Mouse (Mus musculus): Measurements from ENCODE around the gene Gm49366. TPM values are rescaled to one million over a fixed set of nuclear protein-coding genes. Genes with fewer than 3 reads are reported as not detected.
"Not testable (repeated sequence)": the region's sequence is repeated elsewhere in the genome, so short reads cannot be mapped to it uniquely, and the experiment has no call there.

Gm49366 gene
- total RNA-seq (2018; cell fraction: chromatin; rRNA removed): not detected
- not detected for total RNA-seq (2018; cell fraction: cytosol; rRNA removed)
- total RNA-seq (2018; cell fraction: nucleus; rRNA removed): not detected
- polyA plus RNA-seq (2018): not detected in 3 replicates

DNA sequence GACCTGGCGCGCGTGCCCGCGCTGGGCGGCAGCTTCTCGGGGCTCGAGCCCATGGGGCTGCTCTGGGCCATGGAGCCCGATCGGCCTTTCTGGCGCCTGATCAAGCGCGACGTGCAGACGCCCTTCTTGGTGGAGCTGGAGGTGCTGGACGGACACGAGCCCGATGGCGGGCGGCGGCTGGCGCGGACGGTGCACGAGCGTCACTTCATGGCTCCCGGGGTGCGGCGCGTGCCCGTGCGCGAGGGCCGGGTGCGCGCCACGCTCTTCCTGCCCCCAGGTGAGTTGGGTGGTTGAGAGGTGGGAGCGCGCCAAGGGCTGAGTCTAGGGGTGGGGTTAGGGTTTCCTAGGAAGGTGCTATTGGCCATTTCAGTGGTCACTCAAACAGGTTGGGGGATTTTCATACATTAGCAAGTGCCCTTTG, at the start of gene Gm49366:
Gm49366 (plus strand) TSS at position 245 of the 421 bp plus-strand sequence.
- 21% methylated on average over 25 of the region's 39 CpGs for WGBS (ENCODE audit: missing documents)
- not testable (repeated sequence) for H3K27ac ChIP-seq

DNA sequence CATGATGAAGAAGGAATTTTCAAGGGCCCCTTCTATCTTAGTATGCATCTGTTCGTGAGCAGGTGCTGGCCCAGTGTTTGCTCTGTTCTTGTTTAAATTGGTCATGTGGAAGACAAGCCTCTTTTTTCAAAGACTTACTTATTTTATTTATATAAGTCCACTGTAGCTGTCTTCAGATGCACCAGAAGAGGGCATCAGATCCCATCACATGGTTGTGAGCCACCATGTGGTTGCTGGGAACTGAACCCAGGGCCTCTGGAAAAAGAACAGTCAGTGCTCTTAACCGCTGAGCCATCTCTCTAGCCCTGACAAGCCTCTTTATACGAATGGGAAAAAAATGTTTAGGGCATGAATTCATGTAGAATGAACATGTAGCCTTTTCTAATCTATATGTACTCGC, 49.4 kb upstream of the Gm49366 start:
- H3K27ac ChIP-seq: no peak overlapping the region
- no peak overlapping the region for H3K4me3 ChIP-seq (ENCODE audit: inconsistent target)
- WGBS (ENCODE audit: missing documents): 100% methylated on average over 4 of the region's 4 CpGs
- 0 out of 2 replicates have a peak, but pooled peaks cover 3% of the 10 kb centered on the region for H3K36me3 ChIP-seq (ENCODE audit: inconsistent target)
- no peaks in the 10 kb centered on the region for H3K79me2 ChIP-seq (ENCODE audit: inconsistent target)

More for the DNA sequence above, at the start of gene Gm49366:
- not testable (repeated sequence) for H3K36me3 ChIP-seq (ENCODE audit: inconsistent target); H3K79me2 ChIP-seq (ENCODE audit: inconsistent target)
- peak within 1 kb of the TSS; percentile 0; the same call in 1 of the 2 replicates for H3K4me3 ChIP-seq (ENCODE audit: inconsistent target)

DNA sequence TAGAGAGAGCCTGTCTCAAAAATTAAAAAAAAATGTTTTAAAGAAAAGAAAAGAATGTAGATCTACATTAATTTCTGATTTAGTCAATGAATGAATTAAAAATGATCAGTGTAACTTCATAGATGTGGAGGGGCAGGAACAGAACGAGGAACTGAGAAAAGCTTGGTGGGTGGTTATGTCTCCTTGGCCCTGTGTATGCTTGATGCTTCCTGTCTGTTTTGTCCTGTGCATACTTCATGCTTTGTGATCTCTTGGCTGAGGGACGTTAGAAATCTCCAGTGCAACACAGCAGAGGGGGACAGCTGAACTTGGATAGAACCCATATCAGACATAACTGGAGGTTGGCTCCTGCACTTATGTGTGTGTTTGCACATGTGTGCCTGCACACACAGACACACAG, 41.5 kb upstream of the Gm49366 start:
- no peak overlapping the region for H3K27ac ChIP-seq
- 0 out of 2 replicates have a peak, but pooled peaks cover 3% of the 10 kb centered on the region for H3K36me3 ChIP-seq (ENCODE audit: inconsistent target)
- no peak overlapping the region for H3K4me3 ChIP-seq (ENCODE audit: inconsistent target)
- no peaks in the 10 kb centered on the region for H3K79me2 ChIP-seq (ENCODE audit: inconsistent target)
- WGBS (ENCODE audit: missing documents): 20% methylated on average over 2 of the region's 2 CpGs

DNA sequence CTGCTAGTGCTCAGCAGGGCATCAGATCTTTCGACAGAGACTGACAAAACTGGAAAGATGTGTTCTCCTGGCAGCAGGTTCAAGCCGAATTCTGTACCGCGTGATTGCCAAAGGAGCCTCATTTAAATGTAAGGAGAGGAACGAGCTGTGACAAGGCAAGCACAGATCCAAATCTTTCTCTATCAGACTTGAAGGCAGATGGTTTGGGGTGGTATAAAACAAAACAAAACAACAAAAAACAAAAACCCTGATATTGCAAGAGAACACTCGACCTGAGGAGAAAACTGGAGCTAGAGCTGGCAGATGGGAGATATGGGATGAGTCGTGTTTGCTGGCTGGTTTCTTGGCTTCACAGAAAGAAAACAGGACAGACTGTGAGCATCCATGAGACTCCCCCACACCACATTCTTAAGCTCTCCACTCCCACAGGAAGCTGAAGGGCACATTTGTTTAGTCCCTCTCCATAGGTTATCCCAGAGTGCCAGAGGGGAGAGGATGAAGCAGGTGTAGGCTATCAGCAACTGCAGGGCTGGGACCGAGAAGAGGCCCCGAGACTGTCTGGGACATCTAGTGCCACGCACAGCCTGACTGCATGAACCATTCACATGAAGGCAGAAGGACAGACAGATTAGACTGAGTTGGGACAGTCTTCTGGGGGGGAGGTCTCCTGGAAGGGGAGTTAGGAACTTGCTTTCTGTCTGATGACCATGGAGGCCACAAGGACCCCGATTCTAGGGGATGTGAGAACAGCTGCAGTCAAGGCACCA, 40.2 kb upstream of the Gm49366 start:
- Histone ChIP-seq H3K36me3 (ENCODE audit: inconsistent target) (no peaks in the 10 kb centered on the region), H3K79me2 (ENCODE audit: inconsistent target) (no peaks in the 10 kb centered on the region), H3K4me3 (ENCODE audit: inconsistent target) (no peak overlapping the region), H3K27ac (no peak overlapping the region)
- 86% methylated on average over 11 of the region's 11 CpGs for WGBS (ENCODE audit: missing documents)

DNA sequence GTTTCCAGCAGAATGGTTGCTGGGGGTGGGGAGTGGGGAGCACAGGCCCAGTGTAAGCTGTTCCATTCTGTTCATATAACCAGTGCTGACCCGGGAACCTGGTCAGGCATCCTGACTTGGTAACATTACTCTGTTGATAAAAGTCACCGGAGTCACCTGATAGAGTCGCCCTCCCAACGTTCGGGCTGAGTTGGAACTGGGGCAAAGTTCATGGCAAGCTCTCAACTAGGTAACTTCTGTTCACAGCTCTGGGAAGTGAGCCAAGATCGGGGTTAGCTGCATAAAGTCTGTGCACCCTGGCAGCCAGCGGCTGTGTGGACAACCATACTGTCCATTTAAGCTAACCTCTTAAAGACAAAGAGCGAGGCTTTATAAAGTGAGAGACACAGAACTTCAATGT, 39.5 kb upstream of the Gm49366 start:
- H3K27ac ChIP-seq; H3K36me3 ChIP-seq (ENCODE audit: inconsistent target); H3K79me2 ChIP-seq (ENCODE audit: inconsistent target); H3K4me3 ChIP-seq (ENCODE audit: inconsistent target): not testable (repeated sequence)
- 33% methylated on average over 8 of the region's 8 CpGs for whole genome bisulfite sequencing (ENCODE audit: missing documents)

DNA sequence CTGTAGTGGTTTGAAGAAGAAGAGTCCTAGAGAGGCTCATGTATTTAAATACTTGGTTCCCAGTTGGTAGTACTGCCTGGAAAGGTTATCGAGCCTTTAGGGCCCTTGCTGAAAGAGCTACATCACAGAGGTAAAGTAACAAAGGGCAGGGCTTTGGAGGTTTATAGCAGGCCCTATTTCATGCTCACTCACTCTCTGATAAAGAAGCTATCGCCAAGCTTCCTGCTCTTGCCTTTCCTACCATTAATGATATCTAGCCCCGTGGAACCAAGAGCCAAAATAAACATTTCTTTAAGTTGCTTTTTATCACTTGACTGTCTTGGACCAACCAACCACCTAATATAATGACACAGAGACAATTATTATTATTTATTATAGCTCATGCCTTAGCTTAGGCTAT, 38.3 kb upstream of the Gm49366 start:
- Histone ChIP-seq H3K4me3 (ENCODE audit: inconsistent target) (no peak overlapping the region), H3K27ac (no peak overlapping the region), H3K36me3 (ENCODE audit: inconsistent target) (no peaks in the 10 kb centered on the region), H3K79me2 (ENCODE audit: inconsistent target) (no peaks in the 10 kb centered on the region)
- WGBS (ENCODE audit: missing documents): 90% methylated on average over 3 of the region's 3 CpGs

DNA sequence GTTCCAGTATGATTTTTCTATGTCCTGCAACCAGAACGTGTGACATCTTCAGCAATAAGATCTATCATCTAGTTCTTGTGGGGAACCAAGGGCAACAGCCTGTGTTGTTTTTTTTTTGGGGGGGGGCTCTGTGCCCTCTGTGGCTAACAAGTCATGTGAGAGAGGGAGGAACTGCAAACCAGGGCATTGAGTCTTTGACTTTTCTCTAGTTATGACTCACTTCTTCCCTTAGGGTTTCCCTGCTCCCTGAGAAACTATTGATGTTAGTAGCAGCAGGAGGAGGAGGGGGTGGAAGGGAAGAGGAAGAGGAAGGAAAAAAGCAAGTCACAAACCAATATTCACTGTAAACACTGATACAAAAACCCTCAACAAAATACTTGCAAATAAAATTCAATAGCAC, 34.9 kb upstream of the Gm49366 start:
- Histone ChIP-seq H3K36me3 (ENCODE audit: inconsistent target) (no peaks in the 10 kb centered on the region), H3K4me3 (ENCODE audit: inconsistent target) (no peak overlapping the region), H3K27ac (peak overlapping the region; percentile 10; the same call in 1 of the 2 replicates), H3K79me2 (ENCODE audit: inconsistent target) (no peaks in the 10 kb centered on the region)
- 39% methylated on average over 1 of the region's 1 CpGs for WGBS (ENCODE audit: missing documents)

DNA sequence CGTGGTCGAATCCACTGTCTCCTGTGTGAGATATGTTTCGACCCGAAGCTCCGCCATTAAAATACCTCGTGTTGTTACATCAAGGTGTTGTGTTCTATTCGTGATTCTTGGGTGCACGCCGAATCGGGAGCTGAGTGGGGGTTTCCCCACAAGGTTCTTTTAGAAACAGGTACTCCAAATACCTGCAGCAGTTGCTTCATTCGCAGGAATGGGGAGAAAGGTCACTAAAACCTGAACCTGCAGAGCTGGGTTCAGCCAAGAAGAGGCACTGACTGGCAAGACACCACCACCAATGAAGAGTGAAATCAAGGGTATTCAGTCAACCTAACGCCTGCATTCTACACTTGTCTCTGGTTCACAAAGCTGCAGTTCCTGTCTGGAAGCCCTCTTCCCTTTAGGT, 30.5 kb upstream of the Gm49366 start:
- Histone ChIP-seq H3K4me3 (ENCODE audit: inconsistent target) (no peak overlapping the region), H3K27ac (no peak overlapping the region), H3K79me2 (ENCODE audit: inconsistent target) (no peaks in the 10 kb centered on the region), H3K36me3 (ENCODE audit: inconsistent target) (no peaks in the 10 kb centered on the region)
- 93% methylated on average over 10 of the region's 12 CpGs for WGBS (ENCODE audit: missing documents)

DNA sequence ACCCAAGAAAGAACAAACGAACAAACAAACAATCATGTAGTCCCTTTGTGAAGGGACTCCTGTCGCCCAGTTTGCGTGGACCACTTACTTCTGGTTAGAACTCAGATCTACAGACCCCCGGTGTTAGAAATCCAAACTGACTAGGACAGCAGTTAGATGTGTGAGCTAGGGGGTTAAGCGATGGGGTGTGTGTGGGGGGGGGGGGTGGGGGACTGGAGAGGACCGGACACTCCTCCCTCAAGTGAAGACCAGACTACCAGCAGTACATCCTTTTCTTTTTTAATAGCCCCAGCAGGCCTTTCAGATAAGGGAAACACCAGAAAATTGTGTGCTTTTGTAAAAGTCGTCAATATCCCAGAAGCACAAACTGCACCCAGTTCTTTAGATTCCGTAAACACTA, 30.0 kb upstream of the Gm49366 start:
- Histone ChIP-seq H3K79me2 (ENCODE audit: inconsistent target) (no peaks in the 10 kb centered on the region), H3K27ac (no peak overlapping the region), H3K36me3 (ENCODE audit: inconsistent target) (no peaks in the 10 kb centered on the region), H3K4me3 (ENCODE audit: inconsistent target) (no peak overlapping the region; the same call in 1 of the 2 replicates)
- WGBS (ENCODE audit: missing documents): 78% methylated on average over 7 of the region's 8 CpGs

DNA sequence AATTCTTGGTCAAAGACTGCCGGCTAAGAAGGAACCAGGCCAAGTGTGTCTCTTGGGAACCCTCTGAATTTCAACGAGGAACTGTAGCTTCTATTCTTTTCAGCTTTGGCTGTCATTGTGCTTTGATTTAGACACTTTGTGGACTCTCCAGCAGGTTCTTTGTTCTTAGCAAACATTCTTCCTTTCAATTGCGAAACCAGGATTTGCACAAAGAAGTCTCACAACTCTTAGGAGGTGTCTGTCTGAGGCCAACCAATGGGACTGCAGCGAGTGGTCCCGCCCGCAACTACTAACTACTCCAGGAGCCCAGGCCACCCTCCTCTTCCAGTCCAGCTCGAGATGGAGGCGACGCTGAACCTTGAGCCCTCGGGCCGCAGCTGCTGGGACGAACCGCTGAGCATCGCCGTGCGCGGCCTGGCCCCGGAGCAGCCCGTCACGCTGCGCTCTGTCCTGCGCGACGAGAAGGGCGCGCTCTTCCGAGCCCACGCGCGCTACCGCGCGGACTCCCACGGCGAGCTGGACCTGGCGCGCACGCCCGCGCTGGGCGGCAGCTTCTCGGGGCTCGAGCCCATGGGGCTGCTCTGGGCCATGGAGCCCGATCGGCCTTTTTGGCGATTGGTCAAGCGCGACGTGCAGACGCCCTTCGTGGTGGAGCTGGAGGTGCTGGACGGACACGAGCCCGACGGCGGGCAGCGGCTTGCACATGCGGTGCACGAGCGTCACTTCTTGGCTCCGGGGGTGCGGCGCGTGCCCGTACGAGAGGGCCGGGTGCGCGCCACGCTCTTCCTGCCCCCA, 29.4 kb upstream of the Gm49366 start, which contains the start of gene Acot1:
Acot1 (plus strand) TSS at position 320 of the 795 bp plus-strand sequence.
- 5% methylated on average over 44 of the region's 70 CpGs for WGBS (ENCODE audit: missing documents)

DNA sequence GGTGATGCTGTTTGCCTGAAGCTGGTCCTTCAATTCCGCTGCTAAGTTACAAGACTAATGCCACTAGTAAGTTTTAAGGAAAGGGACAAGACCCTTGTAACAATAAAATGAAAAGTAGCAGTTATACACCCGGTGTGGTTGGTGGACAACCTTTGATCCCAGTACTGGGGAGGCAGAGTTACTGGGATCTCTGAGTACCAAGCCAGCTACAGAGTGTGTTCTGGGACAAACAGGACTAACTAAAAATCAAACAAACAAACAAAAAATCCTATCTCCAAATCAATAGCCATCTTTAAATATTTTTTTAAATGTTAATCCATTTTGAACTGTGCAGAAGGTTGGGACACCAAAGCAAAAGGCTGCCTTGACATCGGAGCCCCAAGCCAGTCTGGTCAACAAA, 28.5 kb upstream of the Gm49366 start:
- H3K4me3 ChIP-seq (ENCODE audit: inconsistent target): no peak overlapping the region
- no peaks in the 10 kb centered on the region for H3K36me3 ChIP-seq (ENCODE audit: inconsistent target)
- WGBS (ENCODE audit: missing documents): 100% methylated on average over 3 of the region's 3 CpGs
- no peak overlapping the region for H3K27ac ChIP-seq
- no peaks in the 10 kb centered on the region for H3K79me2 ChIP-seq (ENCODE audit: inconsistent target)

More for the DNA sequence above, 29.4 kb upstream of the Gm49366 start, which contains the start of gene Acot1:
- H3K27ac ChIP-seq; H3K36me3 ChIP-seq (ENCODE audit: inconsistent target); H3K79me2 ChIP-seq (ENCODE audit: inconsistent target): not testable (repeated sequence)
- peak within 1 kb of the TSS; percentile 11; the same call in 1 of the 2 replicates for H3K4me3 ChIP-seq (ENCODE audit: inconsistent target)

DNA sequence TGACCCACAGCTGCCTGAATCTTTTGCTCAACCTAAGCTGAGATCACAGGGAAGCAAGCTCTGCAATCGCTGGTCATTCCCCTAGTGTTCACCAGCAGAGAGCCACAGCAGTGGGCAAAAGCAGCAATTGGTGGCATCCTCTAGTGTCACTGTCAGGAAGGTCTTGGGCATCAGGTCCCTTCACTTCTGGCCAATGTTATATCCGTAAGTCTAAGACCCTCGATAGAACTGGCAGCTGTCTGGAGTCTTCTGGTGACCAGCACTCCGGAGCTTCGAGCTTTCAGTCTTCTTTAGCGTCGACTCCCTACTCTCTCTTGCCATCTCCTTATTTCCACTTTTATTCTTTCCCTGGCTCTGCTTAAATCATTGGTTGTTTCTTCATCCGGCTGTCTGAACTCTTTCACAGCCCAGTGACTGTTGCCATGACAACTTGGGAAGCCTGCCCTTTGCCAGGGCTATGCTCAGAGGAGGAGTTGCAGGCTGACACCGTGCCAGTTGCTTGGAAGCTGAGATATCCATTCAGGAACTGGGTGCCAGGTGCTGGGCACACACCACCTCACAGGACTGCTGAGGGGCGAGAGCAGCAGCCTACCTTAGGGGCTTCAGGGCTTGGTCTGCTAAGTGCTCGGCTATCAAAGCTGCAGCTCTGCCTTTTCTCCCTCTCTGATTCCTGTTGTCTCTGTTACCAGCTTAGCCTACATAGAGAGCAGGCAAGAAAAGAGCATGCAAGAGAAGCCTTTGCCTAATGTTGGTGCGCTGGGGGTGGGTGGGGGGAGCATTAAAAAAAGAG, 27.3 kb upstream of the Gm49366 start:
- no peak overlapping the region for H3K4me3 ChIP-seq (ENCODE audit: inconsistent target)
- H3K27ac ChIP-seq: no peak overlapping the region
- 82% methylated on average over 12 of the region's 12 CpGs for WGBS (ENCODE audit: missing documents)
- no peaks in the 10 kb centered on the region for H3K36me3 ChIP-seq (ENCODE audit: inconsistent target)
- H3K79me2 ChIP-seq (ENCODE audit: inconsistent target): no peaks in the 10 kb centered on the region

DNA sequence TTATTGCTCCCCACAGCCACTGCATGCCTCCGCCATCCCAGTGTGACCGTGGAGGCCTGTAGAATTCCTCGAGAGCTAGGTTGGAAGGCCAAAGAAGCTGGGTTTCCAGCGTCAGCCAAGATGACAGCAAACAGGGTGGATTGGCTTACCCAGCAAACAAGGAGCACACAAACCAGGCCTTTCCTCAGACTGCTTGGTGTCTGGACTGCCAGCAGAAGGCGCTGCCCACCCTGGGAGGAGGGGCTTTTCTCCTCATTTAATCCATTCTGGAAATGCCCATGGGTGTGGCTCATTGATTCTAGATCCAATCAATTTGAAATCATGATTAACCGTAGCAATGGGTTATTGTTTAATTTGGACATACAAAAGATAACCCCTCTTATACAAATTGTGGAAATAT, 25.6 kb upstream of the Gm49366 start:
- no peaks in the 10 kb centered on the region for H3K36me3 ChIP-seq (ENCODE audit: inconsistent target)
- H3K79me2 ChIP-seq (ENCODE audit: inconsistent target): no peaks in the 10 kb centered on the region
- 88% methylated on average over 5 of the region's 6 CpGs for WGBS (ENCODE audit: missing documents)

DNA sequence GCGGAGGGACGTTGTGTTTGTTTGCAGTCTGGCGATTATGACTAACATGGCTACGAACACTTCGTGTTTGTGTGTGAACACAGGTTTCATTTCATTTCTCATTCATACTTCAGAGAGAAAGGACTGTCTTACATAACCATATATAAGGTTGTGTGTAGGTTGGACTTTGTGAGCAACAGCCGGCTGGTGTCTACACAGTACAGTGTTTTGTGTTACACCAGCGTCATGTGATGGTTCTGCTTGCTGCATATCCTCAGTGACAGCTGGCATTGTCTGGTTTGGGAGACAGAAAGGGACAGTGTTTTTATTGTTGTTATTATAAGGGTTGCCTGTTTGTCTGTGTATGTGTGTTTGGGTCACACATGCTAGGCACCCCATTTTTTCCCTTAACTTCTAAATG, 25.0 kb upstream of the Gm49366 start:
- H3K79me2 ChIP-seq (ENCODE audit: inconsistent target): no peaks in the 10 kb centered on the region
- H3K27ac ChIP-seq: no peak overlapping the region
- 95% methylated on average over 7 of the region's 7 CpGs for WGBS (ENCODE audit: missing documents)
- H3K4me3 ChIP-seq (ENCODE audit: inconsistent target): no peak overlapping the region
- H3K36me3 ChIP-seq (ENCODE audit: inconsistent target): no peaks in the 10 kb centered on the region

More for the DNA sequence above, 25.6 kb upstream of the Gm49366 start:
- Histone ChIP-seq H3K27ac (no peak overlapping the region), H3K4me3 (ENCODE audit: inconsistent target) (no peak overlapping the region)
